Mouse (Mus musculus): ENCODE data around the gene Srek1ip1.

GRCm38 (mm10) chr13:104837628-104838027 is 45.3 kb downstream of the Srek1ip1 start:
- no peak for TF ChIP-seq CTCF (IDR thresholded peaks at IDR 0.05; ENCODE audit: low read depth)
- no peak for TF ChIP-seq EP300 (IDR thresholded peaks at IDR 0.05; ENCODE audit: low read depth)
